Mouse (Mus musculus): ENCODE results near the gene Proca1. TPM values are rescaled to one million over a fixed set of nuclear protein-coding genes. Genes with fewer than 3 reads are reported as not detected.
A peak's percentile ranks its signal among the peaks of the same experiment; 100 is the strongest.

The Proca1 gene
- total and polyA plus RNA-seq, 2 experiments from 2014 or later = 1.9 to 5.8 TPM

- TF ChIP-seq CTCF (IDR thresholded peaks at IDR 0.05; ENCODE audit: low read depth) = 0 out of 2 replicates have a peak, but pooled peaks have one; percentile 1
- DNase-seq (ENCODE audit: low spot score) (peak; percentile 91), ATAC-seq (peak; percentile 94)
- H3K27ac ChIP-seq = peak within 1 kb of the TSS; percentile 99
- H3K4me1 ChIP-seq (ENCODE audit: insufficient read depth, low read length) = peaks cover 14% of the 10 kb centered on the region
- peak within 1 kb of the TSS; percentile 95 for H3K9ac ChIP-seq (replicated peaks; ENCODE audit: low read length)
- no peaks in the 10 kb centered on the region for H3K36me3 ChIP-seq (ENCODE audit: insufficient read depth, low read length)
- no peaks in the 10 kb centered on the region for H3K27me3 ChIP-seq (ENCODE audit: insufficient read depth, low read length)
- H3K4me3 ChIP-seq (ENCODE audit: low read length) = peak within 1 kb of the TSS; percentile 95
- WGBS = under 1% methylated on average over 50 of the region's 50 CpGs
- no peaks in the 10 kb centered on the region for H3K9me3 ChIP-seq (ENCODE audit: low read length)
- H3K4me2 ChIP-seq (ENCODE audit: low read depth, low read length) = peak within 1 kb of the TSS; percentile 81
Observed at GRCm38 (mm10) chr11:78245627-78246317, 52.6 kb downstream of the Proca1 start, which contains the start of the genes Sdf2 and Supt6. Sdf2 (plus strand) TSS chr11:78245746. Supt6 (minus strand) TSS chr11:78245987.

- DNase-seq (ENCODE audit: low spot score) (no peak), ATAC-seq (no peak)
- H3K36me3 ChIP-seq (ENCODE audit: insufficient read depth, low read length) = no peaks in the 10 kb centered on the region
- peak overlapping the region; percentile 95 for H3K4me3 ChIP-seq (ENCODE audit: low read length)
- 55% methylated on average over 7 of the region's 7 CpGs for WGBS
- no peaks in the 10 kb centered on the region for H3K27me3 ChIP-seq (ENCODE audit: insufficient read depth, low read length)
- H3K9ac ChIP-seq (replicated peaks; ENCODE audit: low read length) = peak overlapping the region; percentile 95
- peak overlapping the region; percentile 99 for H3K27ac ChIP-seq
- peaks cover 14% of the 10 kb centered on the region for H3K4me1 ChIP-seq (ENCODE audit: insufficient read depth, low read length)
- no peak for TF ChIP-seq CTCF (IDR thresholded peaks at IDR 0.05; ENCODE audit: low read depth)
- peak overlapping the region; percentile 81 for H3K4me2 ChIP-seq (ENCODE audit: low read depth, low read length)
- H3K9me3 ChIP-seq (ENCODE audit: low read length) = no peaks in the 10 kb centered on the region
Observed at GRCm38 (mm10) chr11:78246318-78247011, 53.3 kb downstream of the Proca1 start.

GRCm38 (mm10) chr11:78247012-78247348 is 53.8 kb downstream of the Proca1 start:
- Histone ChIP-seq H3K27me3 (ENCODE audit: insufficient read depth, low read length) (no peaks in the 10 kb centered on the region), H3K9me3 (ENCODE audit: low read length) (no peaks in the 10 kb centered on the region), H3K4me2 (ENCODE audit: low read depth, low read length) (peak overlapping the region; percentile 81), H3K4me3 (ENCODE audit: low read length) (no peak overlapping the region), H3K36me3 (ENCODE audit: insufficient read depth, low read length) (peaks cover 5% of the 10 kb centered on the region; the same call in 1 of the 2 replicates), H3K9ac (replicated peaks; ENCODE audit: low read length) (no peak overlapping the region), H3K4me1 (ENCODE audit: insufficient read depth, low read length) (peaks cover 14% of the 10 kb centered on the region), H3K27ac (no peak overlapping the region)
- no peak for ATAC-seq
- no peak for DNase-seq (ENCODE audit: low spot score)
- WGBS = 81% methylated on average over 3 of the region's 3 CpGs
- TF ChIP-seq CTCF (IDR thresholded peaks at IDR 0.05; ENCODE audit: low read depth) = no peak

GRCm38 (mm10) chr11:78247727-78248140 is 54.5 kb downstream of the Proca1 start:
- Histone ChIP-seq H3K4me2 (ENCODE audit: low read depth, low read length) (no peak overlapping the region), H3K27me3 (ENCODE audit: insufficient read depth, low read length) (no peaks in the 10 kb centered on the region), H3K4me3 (ENCODE audit: low read length) (no peak overlapping the region), H3K4me1 (ENCODE audit: insufficient read depth, low read length) (peaks cover 14% of the 10 kb centered on the region), H3K9me3 (ENCODE audit: low read length) (no peaks in the 10 kb centered on the region), H3K27ac (no peak overlapping the region), H3K9ac (replicated peaks; ENCODE audit: low read length) (no peak overlapping the region), H3K36me3 (ENCODE audit: insufficient read depth, low read length) (peaks cover 11% of the 10 kb centered on the region; the same call in 1 of the 2 replicates)
- DNase-seq (ENCODE audit: low spot score) (no peak), ATAC-seq (no peak)
- TF ChIP-seq CTCF (IDR thresholded peaks at IDR 0.05; ENCODE audit: low read depth) = no peak
- 57% methylated on average over 4 of the region's 4 CpGs for WGBS

Small RNAs within 50 kb of the gene (microRNA-seq; reads per million reads assigned to microRNA genes)
- 0.35 to 0.36 reads per million in 2 experiments for gene Mir7653

Other genes starting within 250 kb of the Proca1 start
- 31.9 and 34.9 TPM in 2 replicates for gene Phf12, start 210.6 kb upstream of the Proca1 start, total RNA-seq (2014; rRNA removed)
- 8.3 and 8.7 TPM in 2 replicates for gene Phf12, start 210.6 kb upstream of the Proca1 start, polyA plus RNA-seq (2015; fragmentation: Nextera tagmentation; extraction: Ambion mirVana)
- 63.8 and 69.6 TPM in 2 replicates for gene Dhrs13, start 161.1 kb upstream of the Proca1 start, total RNA-seq (2014; rRNA removed)
- 48.2 and 52.8 TPM in 2 replicates for gene Dhrs13, start 161.1 kb upstream of the Proca1 start, polyA plus RNA-seq (2015; fragmentation: Nextera tagmentation; extraction: Ambion mirVana)
- gene Flot2, start 155.5 kb upstream of the Proca1 start, total RNA-seq (2014; rRNA removed) = 107 and 108 TPM in 2 replicates
- 121 and 123 TPM in 2 replicates for gene Flot2, start 155.5 kb upstream of the Proca1 start, polyA plus RNA-seq (2015; fragmentation: Nextera tagmentation; extraction: Ambion mirVana)
- 38.4 and 40.3 TPM in 2 replicates for gene Eral1, start 113.0 kb upstream of the Proca1 start, total RNA-seq (2014; rRNA removed)
- 25.7 and 26.9 TPM in 2 replicates for gene Eral1, start 113.0 kb upstream of the Proca1 start, polyA plus RNA-seq (2015; fragmentation: Nextera tagmentation; extraction: Ambion mirVana)
- gene Fam222b, start 98.7 kb upstream of the Proca1 start, total RNA-seq (2014; rRNA removed) = 27.6 and 32.6 TPM in 2 replicates
- gene Fam222b, start 98.7 kb upstream of the Proca1 start, polyA plus RNA-seq (2015; fragmentation: Nextera tagmentation; extraction: Ambion mirVana) = 22.6 and 22.9 TPM in 2 replicates
- 124 and 130 TPM in 2 replicates for gene Traf4, start 27.8 kb upstream of the Proca1 start, total RNA-seq (2014; rRNA removed)
- gene Traf4, start 27.8 kb upstream of the Proca1 start, polyA plus RNA-seq (2015; fragmentation: Nextera tagmentation; extraction: Ambion mirVana) = 79.5 and 88.7 TPM in 2 replicates
- 7.6 and 11.8 TPM in 2 replicates for gene Nek8, start 16.7 kb upstream of the Proca1 start, total RNA-seq (2014; rRNA removed)
- 7.3 and 7.7 TPM in 2 replicates for gene Nek8, start 16.7 kb upstream of the Proca1 start, polyA plus RNA-seq (2015; fragmentation: Nextera tagmentation; extraction: Ambion mirVana)
- gene Tlcd1, start 16.7 kb upstream of the Proca1 start, total RNA-seq (2014; rRNA removed) = 37.5 and 46.1 TPM in 2 replicates
- gene Tlcd1, start 16.7 kb upstream of the Proca1 start, polyA plus RNA-seq (2015; fragmentation: Nextera tagmentation; extraction: Ambion mirVana) = 36.8 and 42.6 TPM in 2 replicates
- 418 and 469 TPM in 2 replicates for gene Rpl23a, start 9.8 kb upstream of the Proca1 start, total RNA-seq (2014; rRNA removed)
- gene Rpl23a, start 9.8 kb upstream of the Proca1 start, polyA plus RNA-seq (2015; fragmentation: Nextera tagmentation; extraction: Ambion mirVana) = 906 and 915 TPM in 2 replicates
- 85.6 and 96.4 TPM in 2 replicates for gene Rab34, start 5.0 kb upstream of the Proca1 start, total RNA-seq (2014; rRNA removed)
- 63.5 and 76.2 TPM in 2 replicates for gene Rab34, start 5.0 kb upstream of the Proca1 start, polyA plus RNA-seq (2015; fragmentation: Nextera tagmentation; extraction: Ambion mirVana)
- 77.1 and 112 TPM in 2 replicates for gene Sdf2, start 52.4 kb downstream of the Proca1 start, total RNA-seq (2014; rRNA removed)
- 107 and 113 TPM in 2 replicates for gene Sdf2, start 52.4 kb downstream of the Proca1 start, polyA plus RNA-seq (2015; fragmentation: Nextera tagmentation; extraction: Ambion mirVana)
- gene Supt6, start 52.6 kb downstream of the Proca1 start, total RNA-seq (2014; rRNA removed) = 34.2 and 36.0 TPM in 2 replicates
- 17.1 and 19.0 TPM in 2 replicates for gene Supt6, start 52.6 kb downstream of the Proca1 start, polyA plus RNA-seq (2015; fragmentation: Nextera tagmentation; extraction: Ambion mirVana)
- 86.2 and 93.6 TPM in 2 replicates for gene 2610507B11Rik, start 68.4 kb downstream of the Proca1 start, total RNA-seq (2014; rRNA removed)
- 78.2 and 79.0 TPM in 2 replicates for gene 2610507B11Rik, start 68.4 kb downstream of the Proca1 start, polyA plus RNA-seq (2015; fragmentation: Nextera tagmentation; extraction: Ambion mirVana)
- 0.10 TPM in 1 of 2 replicates, not detected in the other for gene BC030499, start 97.4 kb downstream of the Proca1 start, total RNA-seq (2014; rRNA removed)
- gene BC030499, start 97.4 kb downstream of the Proca1 start, polyA plus RNA-seq (2015; fragmentation: Nextera tagmentation; extraction: Ambion mirVana) = 0.15 TPM in 1 of 2 replicates, not detected in the other
- gene Spag5, start 108.1 kb downstream of the Proca1 start, total RNA-seq (2014; rRNA removed) = 26.7 and 31.4 TPM in 2 replicates
- 9.1 and 9.9 TPM in 2 replicates for gene Spag5, start 108.1 kb downstream of the Proca1 start, polyA plus RNA-seq (2015; fragmentation: Nextera tagmentation; extraction: Ambion mirVana)
- 798 and 822 TPM in 2 replicates for gene Aldoc, start 129.6 kb downstream of the Proca1 start, total RNA-seq (2014; rRNA removed)
- 693 and 762 TPM in 2 replicates for gene Aldoc, start 129.6 kb downstream of the Proca1 start, polyA plus RNA-seq (2015; fragmentation: Nextera tagmentation; extraction: Ambion mirVana)
- 88.3 and 89.0 TPM in 2 replicates for gene Pigs, start 135.0 kb downstream of the Proca1 start, total RNA-seq (2014; rRNA removed)
- 105 TPM in 2 replicates for gene Pigs, start 135.0 kb downstream of the Proca1 start, polyA plus RNA-seq (2015; fragmentation: Nextera tagmentation; extraction: Ambion mirVana)
- gene Unc119, start 150.1 kb downstream of the Proca1 start, total RNA-seq (2014; rRNA removed) = 125 and 154 TPM in 2 replicates
- gene Unc119, start 150.1 kb downstream of the Proca1 start, polyA plus RNA-seq (2015; fragmentation: Nextera tagmentation; extraction: Ambion mirVana) = 76.2 and 82.0 TPM in 2 replicates
- not detected in 2 replicates for gene Foxn1, start 193.2 kb downstream of the Proca1 start, total RNA-seq (2014; rRNA removed)
- not detected in 2 replicates for gene Foxn1, start 193.2 kb downstream of the Proca1 start, polyA plus RNA-seq (2015; fragmentation: Nextera tagmentation; extraction: Ambion mirVana)
- gene Slc13a2, start 228.8 kb downstream of the Proca1 start, total RNA-seq (2014; rRNA removed) = 0.10 TPM in 1 of 2 replicates, not detected in the other
- not detected in 2 replicates for gene Slc13a2, start 228.8 kb downstream of the Proca1 start, polyA plus RNA-seq (2015; fragmentation: Nextera tagmentation; extraction: Ambion mirVana)

All from hindbrain, postnatal 0 days (tissue).